Mouse (Mus musculus): ENCODE results near the gene Gpr37l1. TPM values are rescaled to one million over a fixed set of nuclear protein-coding genes. Genes with fewer than 3 reads are reported as not detected.

Gene Gpr37l1
- polyA plus RNA-seq, 1 experiment = not detected

DNA sequence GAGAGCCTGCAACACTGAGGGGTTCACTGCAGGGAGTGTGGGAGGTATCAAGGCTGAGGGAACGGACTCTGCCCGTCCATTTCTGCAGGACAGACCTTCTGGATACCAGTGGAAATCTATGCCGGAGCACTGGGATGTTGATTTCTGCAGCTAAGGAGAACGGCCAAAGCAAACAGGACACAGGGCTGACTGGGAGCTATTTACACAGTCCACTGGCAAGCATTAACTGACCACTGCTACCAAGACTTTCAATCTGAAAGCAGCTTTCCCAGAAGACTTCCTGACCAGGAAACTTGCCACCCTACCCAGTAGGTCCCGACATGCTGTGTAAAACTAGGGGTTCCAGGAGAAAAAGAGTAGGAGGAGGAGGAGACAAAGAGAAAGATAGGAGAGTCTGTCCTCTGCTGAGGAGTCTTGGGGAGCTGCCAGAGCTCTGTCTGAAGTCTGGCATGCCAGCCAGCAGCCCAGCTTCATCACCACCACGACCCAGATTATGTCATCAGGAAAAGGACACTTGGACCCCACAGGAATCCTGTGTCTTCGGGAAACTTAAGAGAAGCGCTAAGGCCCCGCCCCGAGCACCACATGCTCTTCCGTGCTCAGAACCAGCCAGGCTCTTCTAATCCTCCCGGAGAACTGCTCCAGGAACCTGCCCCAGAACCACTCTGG, 2.2 kb upstream of the Gpr37l1 start:
- Histone ChIP-seq H3K27ac (replicated peaks; ENCODE audit: low read depth, low read length) (no peak overlapping the region), H3K4me3 (ENCODE audit: insufficient read depth, low read depth, low read length) (no peak overlapping the region), H3K4me1 (ENCODE audit: control insufficient read depth, insufficient read depth, insufficient read length, low read length) (no peaks in the 10 kb centered on the region)

DNA sequence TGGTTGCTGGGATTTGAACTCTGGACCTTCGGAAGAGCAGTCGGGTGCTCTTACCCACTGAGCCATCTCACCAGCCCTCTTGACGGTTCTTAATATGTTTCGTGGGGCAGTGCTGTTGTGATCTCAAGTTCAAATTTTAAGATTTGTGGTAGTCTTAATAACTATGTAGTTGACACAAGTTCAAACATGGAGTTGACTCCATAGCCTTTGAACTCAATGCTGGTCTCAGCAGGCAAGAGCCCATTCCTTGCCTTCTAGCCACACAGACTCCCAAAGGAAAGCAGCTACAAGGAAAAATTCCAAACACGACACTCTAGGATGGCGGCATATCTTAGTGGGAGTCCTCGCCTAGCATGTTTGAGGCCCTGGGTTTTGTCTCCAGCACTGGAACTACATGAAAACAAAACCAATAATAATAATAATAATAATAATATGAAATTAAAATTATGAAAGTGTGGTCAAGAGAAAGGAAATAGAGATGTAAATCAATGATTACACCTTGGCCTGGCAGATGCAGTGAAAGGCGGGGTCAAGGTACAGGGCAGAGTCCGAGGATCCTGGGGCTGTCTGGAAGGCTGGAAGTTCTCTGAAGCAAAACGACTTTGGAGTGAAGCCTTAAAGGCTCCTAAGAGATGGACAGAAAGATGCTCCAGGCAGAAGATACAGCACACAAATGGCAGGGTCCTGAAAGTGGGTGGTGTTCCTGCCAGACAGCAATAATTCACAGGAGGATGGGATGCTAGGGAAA, 1.1 kb upstream of the Gpr37l1 start:
- no peak overlapping the region for H3K27ac ChIP-seq (replicated peaks; ENCODE audit: low read depth, low read length)
- no peaks in the 10 kb centered on the region for H3K4me1 ChIP-seq (ENCODE audit: control insufficient read depth, insufficient read depth, insufficient read length, low read length)
- no peak overlapping the region for H3K4me3 ChIP-seq (ENCODE audit: insufficient read depth, low read depth, low read length)

DNA sequence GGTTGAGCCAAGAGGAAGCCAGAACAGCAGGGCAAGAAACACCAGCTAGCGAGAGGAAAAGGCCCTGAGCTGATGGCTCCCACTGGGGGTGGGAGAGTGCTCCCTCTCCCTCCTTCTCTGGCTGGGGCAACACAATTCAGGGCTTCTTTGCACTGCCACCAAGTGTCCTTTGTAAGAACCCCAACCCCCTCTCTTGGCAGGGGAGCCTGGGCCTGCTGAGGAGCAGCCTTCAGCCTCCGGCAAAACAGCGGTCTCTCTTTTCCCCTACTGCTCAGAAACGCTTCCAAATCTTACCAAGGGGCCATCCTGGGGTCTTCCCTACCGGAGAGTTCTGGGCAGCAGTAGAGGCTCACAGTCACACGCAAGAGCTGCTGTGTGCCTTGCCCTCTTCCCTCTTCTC, 4.8 kb downstream of the Gpr37l1 start:
- Histone ChIP-seq H3K27ac (replicated peaks; ENCODE audit: low read depth, low read length) (no peak overlapping the region), H3K4me1 (ENCODE audit: control insufficient read depth, insufficient read depth, insufficient read length, low read length) (no peaks in the 10 kb centered on the region), H3K4me3 (ENCODE audit: insufficient read depth, low read depth, low read length) (no peak overlapping the region)

DNA sequence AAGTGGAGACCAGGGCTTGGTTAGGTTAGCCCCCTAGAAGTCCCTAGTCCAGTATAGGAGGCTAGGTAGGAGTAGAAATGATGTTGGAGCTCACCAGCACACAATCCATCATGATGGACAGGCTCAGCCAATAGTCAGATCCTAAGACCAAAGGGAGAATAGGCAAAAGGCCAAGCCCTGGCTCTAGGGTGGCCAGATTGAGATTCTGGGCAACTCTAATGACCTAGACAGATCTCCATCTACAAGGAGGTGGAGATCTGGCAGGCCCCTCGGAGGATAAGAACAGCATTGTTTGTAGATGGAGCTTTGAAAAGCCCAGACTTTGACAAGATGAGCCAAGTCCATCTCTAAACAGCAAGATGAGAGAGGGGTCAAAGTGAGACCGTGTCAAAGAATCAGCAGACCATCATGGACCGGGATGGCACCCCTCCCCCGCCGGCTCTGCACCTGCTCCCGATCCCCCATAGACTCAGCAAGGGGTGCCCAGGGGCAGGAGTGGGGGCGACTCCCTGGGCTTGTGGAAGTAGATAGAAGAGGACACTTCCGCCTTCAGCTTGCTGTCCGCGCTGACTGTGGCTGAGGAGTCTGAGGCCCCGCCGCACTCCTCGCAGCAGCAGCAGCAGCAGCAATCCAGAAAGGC, 7.0 kb downstream of the Gpr37l1 start:
- H3K4me3 ChIP-seq (ENCODE audit: insufficient read depth, low read depth, low read length) = no peak overlapping the region
- no peaks in the 10 kb centered on the region for H3K4me1 ChIP-seq (ENCODE audit: control insufficient read depth, insufficient read depth, insufficient read length, low read length)
- H3K27ac ChIP-seq (replicated peaks; ENCODE audit: low read depth, low read length) = no peak overlapping the region

DNA sequence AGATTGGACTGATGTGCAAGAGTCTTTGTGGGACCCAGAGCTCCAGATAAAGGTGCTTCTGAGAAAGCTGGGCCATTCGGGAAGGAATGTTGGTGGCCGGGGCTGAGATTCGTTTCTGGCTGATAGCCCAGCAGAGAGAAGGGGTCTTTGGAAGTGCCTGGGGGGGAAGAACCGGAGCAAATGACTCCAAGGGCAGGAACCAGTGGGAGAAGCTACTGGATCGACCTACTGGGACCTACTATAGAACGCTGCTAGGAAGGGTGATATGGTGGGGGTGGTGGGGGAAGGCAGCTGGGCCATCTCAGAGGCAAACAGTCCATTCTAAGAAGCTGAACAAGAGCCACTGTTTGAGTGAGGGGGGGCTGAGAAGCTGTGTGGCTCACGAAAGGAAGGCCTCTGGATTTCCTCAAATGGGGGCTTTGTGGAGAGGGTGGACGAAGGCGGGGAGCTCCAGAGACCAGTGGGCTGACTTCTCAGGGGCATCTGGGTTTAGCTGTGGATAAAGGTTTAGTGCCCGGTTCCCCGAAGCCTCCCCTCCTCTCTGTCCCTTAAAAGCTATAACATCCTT, 7.8 kb downstream of the Gpr37l1 start:
- Histone ChIP-seq H3K4me1 (ENCODE audit: control insufficient read depth, insufficient read depth, insufficient read length, low read length) (no peaks in the 10 kb centered on the region), H3K4me3 (ENCODE audit: insufficient read depth, low read depth, low read length) (no peak overlapping the region), H3K27ac (replicated peaks; ENCODE audit: low read depth, low read length) (no peak overlapping the region)

DNA sequence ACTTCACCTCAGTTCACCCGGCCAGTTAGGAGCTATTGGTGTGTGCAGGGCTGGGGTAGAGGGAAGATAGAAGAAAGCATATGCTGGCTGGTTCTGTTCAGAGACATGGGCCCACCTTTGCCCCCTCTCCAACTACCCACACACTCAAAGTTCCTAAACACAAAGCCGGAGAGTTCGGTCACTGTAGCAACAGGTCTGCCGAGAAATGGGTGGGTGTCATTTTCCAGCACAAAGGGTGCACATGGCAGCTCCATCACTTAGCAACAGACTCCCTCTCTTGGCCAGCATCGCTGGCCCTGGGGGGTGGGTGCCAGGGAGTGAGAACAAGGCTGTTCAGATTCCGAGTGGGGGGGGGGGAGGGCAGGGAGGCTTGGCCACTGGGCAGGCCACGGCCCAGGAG, 8.4 kb downstream of the Gpr37l1 start:
- Histone ChIP-seq H3K4me1 (ENCODE audit: control insufficient read depth, insufficient read depth, insufficient read length, low read length) (no peaks in the 10 kb centered on the region), H3K27ac (replicated peaks; ENCODE audit: low read depth, low read length) (no peak overlapping the region), H3K4me3 (ENCODE audit: insufficient read depth, low read depth, low read length) (no peak overlapping the region)

DNA sequence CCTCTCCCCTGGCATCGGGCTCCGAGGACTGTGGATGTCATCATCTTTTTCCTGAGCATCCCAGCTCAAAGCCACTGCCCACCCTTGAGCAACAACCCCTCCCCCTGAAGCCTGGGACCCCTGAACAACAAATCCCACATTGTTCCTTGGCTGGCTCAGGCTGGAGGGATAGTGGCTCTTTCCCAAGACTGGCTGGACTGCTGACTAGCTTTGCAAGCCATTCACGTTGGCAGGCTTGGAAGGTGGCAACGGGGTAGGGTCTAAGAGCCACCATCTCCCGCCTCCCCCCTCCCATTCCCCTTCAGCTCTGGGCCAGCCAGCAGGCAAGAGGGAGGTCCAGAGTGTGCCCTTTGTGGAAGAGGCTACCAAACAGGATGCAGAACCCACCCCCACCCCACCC, 8.8 kb downstream of the Gpr37l1 start:
- H3K4me3 ChIP-seq (ENCODE audit: insufficient read depth, low read depth, low read length) = no peak overlapping the region
- H3K4me1 ChIP-seq (ENCODE audit: control insufficient read depth, insufficient read depth, insufficient read length, low read length) = no peaks in the 10 kb centered on the region
- H3K27ac ChIP-seq (replicated peaks; ENCODE audit: low read depth, low read length) = no peak overlapping the region

DNA sequence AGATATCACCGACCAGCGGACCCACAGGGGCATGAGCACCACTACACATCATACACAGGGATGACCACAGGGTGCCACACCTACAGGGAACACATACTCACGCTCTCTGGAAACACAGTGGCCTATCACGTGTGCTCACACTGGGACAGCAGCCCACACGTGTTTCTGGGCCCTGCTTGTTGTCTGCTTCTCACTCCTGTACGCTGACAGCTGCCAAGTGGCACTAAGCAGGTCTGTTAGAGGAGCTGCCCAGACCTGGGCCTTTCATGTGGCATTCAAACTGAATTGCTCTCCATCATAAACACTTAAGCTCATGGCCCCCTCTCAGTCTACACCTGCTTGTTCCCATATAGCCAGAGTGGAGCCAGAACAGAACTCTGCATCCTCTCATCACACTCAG, 11.2 kb downstream of the Gpr37l1 start:
- H3K4me1 ChIP-seq (ENCODE audit: control insufficient read depth, insufficient read depth, insufficient read length, low read length) = no peaks in the 10 kb centered on the region
- no peak overlapping the region for H3K27ac ChIP-seq (replicated peaks; ENCODE audit: low read depth, low read length)
- no peak overlapping the region for H3K4me3 ChIP-seq (ENCODE audit: insufficient read depth, low read depth, low read length)

DNA sequence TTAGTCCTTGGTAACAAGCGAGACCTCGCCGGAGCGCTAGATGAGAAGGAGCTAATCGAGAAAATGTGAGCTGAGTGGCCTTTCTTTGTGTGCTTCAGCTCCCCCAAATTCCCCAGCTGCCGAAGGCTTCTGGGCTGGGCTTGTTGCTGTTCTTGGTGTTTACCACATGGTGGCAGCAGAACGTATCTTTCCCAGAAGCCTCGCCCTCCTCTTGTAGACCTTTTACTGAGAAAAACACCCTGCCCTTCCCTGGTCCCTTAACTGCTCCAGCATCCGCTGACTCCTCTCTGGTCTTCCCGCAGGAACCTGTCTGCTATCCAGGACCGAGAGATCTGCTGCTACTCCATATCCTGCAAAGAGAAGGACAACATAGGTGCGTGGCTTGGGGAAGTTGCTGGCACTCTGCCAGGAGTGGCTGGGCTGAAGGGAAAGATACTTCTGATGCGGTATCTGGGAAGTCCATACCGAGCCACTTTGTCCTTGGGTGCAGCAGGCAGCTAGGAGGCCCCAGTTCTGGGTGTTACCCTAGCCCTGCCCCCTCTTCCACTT, 13.0 kb downstream of the Gpr37l1 start:
- H3K4me1 ChIP-seq (ENCODE audit: control insufficient read depth, insufficient read depth, insufficient read length, low read length) = no peaks in the 10 kb centered on the region
- H3K4me3 ChIP-seq (ENCODE audit: insufficient read depth, low read depth, low read length) = no peak overlapping the region
- H3K27ac ChIP-seq (replicated peaks; ENCODE audit: low read depth, low read length) = no peak overlapping the region

DNA sequence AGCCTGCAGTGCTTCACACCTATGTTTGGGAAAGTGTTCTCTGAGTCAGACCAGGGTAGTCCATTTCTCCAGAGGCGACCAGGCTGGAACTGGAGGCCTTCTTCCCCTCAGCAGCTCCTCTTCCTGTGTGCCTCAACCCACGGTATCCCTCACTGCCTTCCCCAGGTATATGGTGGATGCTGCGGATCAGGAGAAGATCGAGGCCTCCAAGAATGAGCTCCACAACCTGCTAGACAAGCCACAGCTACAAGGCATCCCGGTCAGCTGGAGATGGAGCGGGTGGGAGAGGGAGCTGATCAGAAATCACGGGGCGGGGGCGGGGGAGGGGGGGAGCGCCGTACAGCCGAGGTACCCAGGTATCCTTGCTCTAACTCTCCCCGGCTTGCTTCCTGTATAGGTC, 13.5 kb downstream of the Gpr37l1 start:
- no peak overlapping the region for H3K4me3 ChIP-seq (ENCODE audit: insufficient read depth, low read depth, low read length)
- H3K27ac ChIP-seq (replicated peaks; ENCODE audit: low read depth, low read length) = no peak overlapping the region

DNA sequence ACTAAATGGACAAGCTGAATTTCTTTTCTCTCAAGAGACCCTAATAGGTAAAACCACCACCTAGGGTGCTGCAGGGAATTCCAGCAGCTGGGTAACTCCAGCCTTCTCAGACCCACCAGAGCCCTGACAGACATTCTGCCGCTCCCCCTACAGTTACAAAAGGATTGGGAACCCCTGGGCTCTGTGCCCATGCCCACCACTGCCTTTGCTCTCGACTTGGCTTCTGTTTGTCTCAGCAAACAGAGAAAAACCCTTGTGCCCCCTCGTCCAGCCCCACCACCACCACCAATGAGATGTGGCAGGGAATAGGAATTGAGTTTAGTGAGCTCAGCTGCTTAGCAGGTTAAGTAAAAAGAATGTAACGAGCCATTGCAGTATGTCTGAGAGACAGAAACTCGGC, 18.5 kb downstream of the Gpr37l1 start:
- H3K27ac ChIP-seq (replicated peaks; ENCODE audit: low read depth, low read length) = no peak overlapping the region
- no peak overlapping the region for H3K4me3 ChIP-seq (ENCODE audit: insufficient read depth, low read depth, low read length)
- no peaks in the 10 kb centered on the region; the same call in 1 of the 2 replicates for H3K4me1 ChIP-seq (ENCODE audit: control insufficient read depth, insufficient read depth, insufficient read length, low read length)

More for the DNA sequence above, 13.5 kb downstream of the Gpr37l1 start:
- H3K4me1 ChIP-seq (ENCODE audit: control insufficient read depth, insufficient read depth, insufficient read length, low read length) = no peaks in the 10 kb centered on the region

DNA sequence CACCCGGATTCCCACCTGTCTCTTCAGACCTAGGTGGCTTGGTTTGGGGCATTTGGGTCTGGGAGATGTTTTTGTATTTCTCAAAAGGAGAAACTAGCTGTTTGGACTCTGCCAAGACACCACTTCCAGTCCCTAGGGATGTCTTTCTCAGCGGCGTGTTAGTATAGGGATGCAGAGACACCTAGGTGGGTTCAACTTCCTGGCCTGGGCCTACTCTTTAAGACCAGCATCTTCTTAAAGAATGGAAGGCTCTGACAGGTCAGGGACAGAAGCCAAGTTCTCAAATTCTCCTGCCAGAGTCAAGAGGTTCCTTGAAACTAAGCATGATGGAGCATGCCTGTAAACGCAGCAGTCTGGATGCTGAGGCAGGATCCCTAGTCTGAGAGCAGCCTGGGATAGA, 19.0 kb downstream of the Gpr37l1 start:
- Histone ChIP-seq H3K4me3 (ENCODE audit: insufficient read depth, low read depth, low read length) (peak overlapping the region; percentile 96), H3K27ac (replicated peaks; ENCODE audit: low read depth, low read length) (no peak overlapping the region)

DNA sequence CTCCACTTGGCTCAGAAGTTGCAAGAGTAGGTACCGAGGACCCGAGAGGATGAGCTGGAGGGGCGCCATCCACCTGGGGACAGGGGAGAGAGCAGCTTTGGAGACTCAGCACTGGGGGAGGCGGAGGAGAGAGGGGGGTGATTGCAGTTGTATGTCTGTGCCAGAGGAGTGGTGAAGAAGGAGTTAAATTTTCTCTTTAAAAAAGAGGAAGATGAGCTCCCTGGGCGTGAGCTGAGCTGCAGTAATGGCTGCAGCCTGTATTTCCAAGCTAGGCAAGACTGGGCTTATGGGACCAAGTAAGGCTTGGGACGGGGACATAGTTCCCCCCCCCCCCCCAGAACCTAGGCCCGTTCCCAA, 19.8 kb downstream of the Gpr37l1 start:
- H3K4me1 ChIP-seq (ENCODE audit: control insufficient read depth, insufficient read depth, insufficient read length, low read length) = no peaks in the 10 kb centered on the region; the same call in 1 of the 2 replicates
- H3K4me3 ChIP-seq (ENCODE audit: insufficient read depth, low read depth, low read length) = peak overlapping the region; percentile 96
- H3K27ac ChIP-seq (replicated peaks; ENCODE audit: low read depth, low read length) = 0 out of 2 replicates have a peak overlapping the region, but pooled peaks have one; percentile 84

More for the DNA sequence above, 19.0 kb downstream of the Gpr37l1 start:
- H3K4me1 ChIP-seq (ENCODE audit: control insufficient read depth, insufficient read depth, insufficient read length, low read length) = no peaks in the 10 kb centered on the region; the same call in 1 of the 2 replicates

DNA sequence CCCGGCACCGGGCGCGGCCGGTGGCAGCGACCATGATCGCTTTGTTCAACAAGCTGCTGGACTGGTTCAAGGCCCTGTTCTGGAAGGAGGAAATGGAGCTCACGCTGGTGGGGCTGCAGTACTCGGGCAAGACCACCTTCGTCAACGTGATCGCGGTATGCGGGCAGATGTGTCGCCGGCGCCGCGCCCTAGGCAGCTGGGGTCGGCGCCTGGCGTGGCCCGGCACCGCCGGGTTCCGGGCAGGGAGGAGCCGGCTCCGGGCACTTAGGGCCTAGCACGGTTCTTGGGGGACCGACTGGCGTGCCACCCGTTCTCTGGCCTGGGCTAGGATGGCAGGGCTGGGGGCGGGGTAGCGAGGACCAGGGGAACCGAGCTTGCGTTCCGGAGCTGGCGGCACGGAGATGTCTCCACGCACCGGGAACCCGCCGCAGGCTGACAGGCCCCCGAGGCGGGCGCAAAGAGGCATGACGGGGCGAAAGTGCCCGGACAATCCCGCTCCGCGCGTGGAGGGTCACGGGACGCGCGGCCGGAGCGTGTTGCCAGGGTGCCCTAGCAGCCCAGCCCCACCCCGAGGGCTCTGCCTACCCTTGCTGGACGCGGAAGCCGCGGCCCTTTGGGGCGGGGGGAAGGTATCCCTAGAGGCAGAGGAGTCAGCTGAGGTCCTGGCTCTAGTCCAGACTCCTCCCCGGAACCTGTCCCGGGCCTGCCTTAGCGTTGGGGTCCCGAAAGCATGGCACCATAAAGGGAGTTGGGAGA, 20.4 kb downstream of the Gpr37l1 start:
- Histone ChIP-seq H3K4me1 (ENCODE audit: control insufficient read depth, insufficient read depth, insufficient read length, low read length) (no peaks in the 10 kb centered on the region; the same call in 1 of the 2 replicates), H3K27ac (replicated peaks; ENCODE audit: low read depth, low read length) (peak overlapping the region; percentile 84), H3K4me3 (ENCODE audit: insufficient read depth, low read depth, low read length) (peak overlapping the region; percentile 96)
